ENCODE assay signal across 27 mouse cellular contexts in the genomic region with DNA sequence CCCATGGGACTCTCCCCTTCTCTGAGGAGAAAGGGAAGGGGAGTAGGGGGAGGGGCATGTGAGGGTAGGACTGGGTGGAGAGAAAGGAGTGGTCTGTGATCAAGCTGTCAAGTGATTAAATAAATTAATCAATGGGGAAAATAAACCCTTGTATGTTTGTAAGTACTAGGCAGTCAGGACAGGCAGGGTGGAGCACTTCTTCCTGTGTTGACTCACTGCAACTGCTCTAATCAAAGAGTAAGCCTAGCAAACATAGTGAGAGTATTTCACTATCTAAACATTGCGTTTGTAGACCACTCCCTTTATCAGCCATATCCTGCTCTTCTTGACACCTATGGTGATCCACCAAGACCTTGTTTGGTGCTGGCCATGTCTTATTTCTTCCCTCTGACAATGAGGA.
DNase-seq lines count a peak whose midpoint lies in the region; ATAC-seq and TF ChIP-seq lines count a peak whose summit lies in the region.
"Had no signal": no experiment of that assay in that cellular context is flagged by ENCODE, and none has a peak within 500 bp of the region (broad histone marks: within the 10 kb centered on the region; RNA-seq: fewer than 3 reads in every experiment).

No protein-coding gene starts in this region.

- no peaks in the 10 kb centered on the region for H3K27me3 ChIP-seq in liver, embryonic 11.5 days (replicated peaks; ENCODE audit: control insufficient read depth, insufficient read depth, low read length)
- H3K27me3 ChIP-seq in liver, embryonic 14.5 days (ENCODE audit: control insufficient read depth, insufficient read depth, low read length) = no peaks in the 10 kb centered on the region
- H3K27me3 ChIP-seq: embryonic facial prominence, embryonic 12.5 days; embryonic facial prominence, embryonic 15.5 days; heart, embryonic 12.5 days; heart, embryonic 15.5 days had no signal

- H3K9ac ChIP-seq in liver, embryonic 11.5 days (ENCODE audit: low read depth, low read length) = no peak overlapping the region
- H3K9ac ChIP-seq in liver, embryonic 14.5 days (replicated peaks) = no peak overlapping the region
- H3K9ac ChIP-seq: embryonic facial prominence, embryonic 12.5 days; embryonic facial prominence, embryonic 15.5 days; forebrain, postnatal 0 days; heart, embryonic 12.5 days; heart, embryonic 15.5 days; hindbrain, embryonic 14.5 days had no signal

- no peaks in the 10 kb centered on the region for H3K36me3 ChIP-seq in liver, embryonic 11.5 days (ENCODE audit: control insufficient read depth, insufficient read depth, low read length)
- no peaks in the 10 kb centered on the region for H3K36me3 ChIP-seq in liver, embryonic 14.5 days (replicated peaks; ENCODE audit: control insufficient read depth, insufficient read depth, low read depth)
- H3K36me3 ChIP-seq: embryonic facial prominence, embryonic 12.5 days; embryonic facial prominence, embryonic 15.5 days; G1E; heart, embryonic 12.5 days; heart, embryonic 15.5 days had no signal

- H3K4me1 ChIP-seq in liver, embryonic 11.5 days (replicated peaks; ENCODE audit: control insufficient read depth, insufficient read depth, low read length) = no peaks in the 10 kb centered on the region
- peaks cover 0 to 5% of the 10 kb centered on the region in 2 experiments; a peak in 2 of 4 replicates for H3K4me1 ChIP-seq in liver, embryonic 14.5 days (replicated peaks; ENCODE audit: control insufficient read depth in 2 of 2, insufficient read depth in 2 of 2, low read length in 1 of 2)
- H3K4me1 ChIP-seq: embryonic facial prominence, embryonic 12.5 days; embryonic facial prominence, embryonic 15.5 days; heart, embryonic 12.5 days; heart, embryonic 15.5 days had no signal

- TF ChIP-seq EP300 in liver, embryonic 14.5 days (IDR thresholded peaks at IDR 0.05; ENCODE audit: low read depth) = no peak

- H3K9me3 ChIP-seq in liver, embryonic 11.5 days (ENCODE audit: control insufficient read depth, low read length) = no peaks in the 10 kb centered on the region
- no peaks in the 10 kb centered on the region for H3K9me3 ChIP-seq in liver, embryonic 14.5 days (ENCODE audit: control insufficient read depth, low read length)
- H3K9me3 ChIP-seq: embryonic facial prominence, embryonic 12.5 days; embryonic facial prominence, embryonic 15.5 days; G1E; heart, embryonic 12.5 days; heart, embryonic 15.5 days had no signal

- H3K27ac ChIP-seq in liver, embryonic 11.5 days (ENCODE audit: low read depth, low read length) = no peak overlapping the region
- H3K27ac ChIP-seq in liver, embryonic 14.5 days = no peak overlapping the region
- no peak overlapping the region for H3K27ac ChIP-seq in layer of hippocampus, adult 2 months
- H3K27ac ChIP-seq: embryonic facial prominence, embryonic 12.5 days; embryonic facial prominence, embryonic 15.5 days; gastrocnemius, adult 2 months; heart, embryonic 15.5 days; hindbrain, embryonic 14.5 days had no signal

- no peak overlapping the region for H3K4me3 ChIP-seq in liver, embryonic 11.5 days (ENCODE audit: low read depth, low read length)
- H3K4me3 ChIP-seq in liver, embryonic 14.5 days (ENCODE audit: insufficient read depth in 1 of 2, low read depth in 2 of 2, low read length in 2 of 2) = no peak overlapping the region
- no peak overlapping the region for H3K4me3 ChIP-seq in layer of hippocampus, adult 2 months
- H3K4me3 ChIP-seq: embryonic facial prominence, embryonic 12.5 days; embryonic facial prominence, embryonic 15.5 days; gastrocnemius, adult 2 months; heart, embryonic 12.5 days; heart, embryonic 15.5 days had no signal

- H3K4me2 ChIP-seq in liver, embryonic 11.5 days = no peak overlapping the region
- H3K4me2 ChIP-seq in liver, embryonic 14.5 days (ENCODE audit: low read depth) = no peak overlapping the region
- H3K4me2 ChIP-seq: embryonic facial prominence, embryonic 12.5 days; embryonic facial prominence, embryonic 15.5 days; heart, embryonic 12.5 days; heart, embryonic 15.5 days; hindbrain, embryonic 14.5 days had no signal

- WGBS in liver, embryonic 11.5 days = 24% methylated on average over 1 of the region's 1 CpGs
- 8% methylated on average over 1 of the region's 1 CpGs for WGBS in liver, embryonic 14.5 days (ENCODE audit: insufficient replicate concordance)

- peak; percentile 53 for ATAC-seq in liver, embryonic 11.5 days (replicated peaks; ENCODE audit: low FRiP score)
- peak; percentile 47; the same call in 1 of the 2 replicates for ATAC-seq in liver, embryonic 14.5 days (ENCODE audit: insufficient read depth)
- ATAC-seq: forebrain, embryonic 14.5 days; forebrain, postnatal 0 days; Patski had no signal

- DNase-seq in liver, embryonic 11.5 days (ENCODE audit: low spot score) = no peak
- no peak for DNase-seq in liver
- peak; percentile 0 for DNase-seq in lung, postnatal 36 days
- no peak for DNase-seq in lung, postnatal 25 days (ENCODE audit: low spot score)
- DNase-seq in liver, embryonic 14.5 days (ENCODE audit: low read depth in 3 of 3, low spot score in 3 of 3) = no peak
- no peak for DNase-seq in layer of hippocampus, adult 2 months (ENCODE audit: low spot score in 2 of 2)
- no peak for DNase-seq in cerebellum, postnatal 36 days
- DNase-seq: adrenal gland, postnatal 10 days; adrenal gland, postnatal 36 days; B cell, adult 2 months; cerebellum, adult 18-20 months; cerebellum, adult 9-10 months; cerebellum, postnatal 14 days; forebrain, postnatal 0 days; gastrocnemius, adult 2 months; gastrocnemius, postnatal 14 days; heart, adult 18-20 months; heart, postnatal 10 days; heart, postnatal 4 days had no signal

- TF ChIP-seq CTCF in liver, embryonic 14.5 days (IDR thresholded peaks at IDR 0.05; ENCODE audit: low read depth) = no peak
- TF ChIP-seq CTCF in layer of hippocampus, adult 2 months (conservative IDR thresholded peaks at IDR 0.05) = no peak
